Mouse (Mus musculus) cerebellum, postnatal 10 days (tissue): ENCODE results near the gene Cdk6.
"Not testable (repeated sequence)": the region's sequence is repeated elsewhere in the genome, so short reads cannot be mapped to it uniquely, and the experiment has no call there.

Source experiments
- DNase-seq, 2 experiments: peaks; one replicate each; pipeline ENCODE4 v3.0.0; 2021; ENCODE audit warnings: mixed read lengths in 2 of 2

Gene Cdk6

GRCm38 (mm10) chr5:3380692-3381233, 39.5 kb downstream of the Cdk6 start:
- DNase-seq = no peak

DNA sequence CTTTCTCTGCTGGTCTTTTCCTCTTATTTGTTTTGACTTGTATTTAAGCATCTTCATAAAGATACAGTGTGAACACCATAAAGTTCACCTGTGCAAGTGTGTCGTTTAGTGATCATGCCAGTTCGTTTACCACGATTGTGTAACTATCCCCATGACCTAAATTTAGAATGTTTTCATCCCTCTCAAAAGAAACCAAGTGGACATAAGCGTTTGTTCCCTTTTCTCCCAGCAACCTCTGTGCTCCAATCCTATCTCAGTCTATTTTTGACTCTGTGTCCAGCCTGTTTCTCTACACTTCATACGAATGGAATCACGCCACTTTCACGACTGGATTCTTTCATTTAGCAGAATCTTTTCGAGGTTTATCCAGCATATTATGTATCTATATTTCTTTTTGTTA, 40.5 kb downstream of the Cdk6 start:
- DNase-seq = no peak

- DNase-seq = no peak
These were observed 41.2 kb downstream of the Cdk6 start for GRCm38 (mm10) chr5:3382343-3383040.

DNA sequence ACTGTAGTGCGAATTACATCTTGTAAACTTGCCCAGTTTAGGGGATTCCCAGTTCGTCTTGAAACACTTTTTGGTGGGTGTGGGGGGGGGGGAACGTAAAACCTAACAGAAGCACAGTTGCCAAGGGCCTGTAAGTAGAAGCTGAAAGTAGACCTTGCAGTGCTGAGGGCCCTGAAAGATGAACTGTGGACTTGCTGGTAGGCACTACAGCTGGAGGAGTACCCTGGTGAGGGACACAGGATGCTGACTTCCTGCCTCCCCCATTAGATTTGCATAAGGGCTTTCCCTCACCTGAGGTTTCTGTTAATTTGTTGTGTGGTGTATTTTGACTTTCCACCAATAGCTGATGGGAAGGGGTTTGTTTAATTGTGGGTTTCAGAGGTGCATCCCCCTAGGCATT, 42.3 kb downstream of the Cdk6 start:
- DNase-seq = no peak

DNA sequence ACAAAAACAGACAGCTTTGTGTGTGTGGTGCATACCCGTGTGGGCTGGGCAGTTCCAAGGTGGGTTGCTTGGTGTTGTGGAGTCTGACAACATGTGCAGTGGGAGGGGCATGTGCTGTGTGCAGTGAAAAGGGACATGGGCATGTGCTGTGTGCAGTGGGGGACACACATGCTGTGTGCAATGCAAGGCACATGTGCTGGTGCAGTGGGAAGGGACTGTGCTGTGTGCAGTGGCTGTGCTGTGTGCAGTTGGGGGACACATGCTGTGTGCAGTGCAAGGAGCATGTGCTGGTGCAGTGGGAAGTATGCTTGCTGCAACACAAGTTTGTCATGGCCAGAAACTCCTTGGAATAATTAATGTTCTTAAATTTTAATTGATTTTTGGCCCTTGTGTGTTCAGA, 43.8 kb downstream of the Cdk6 start:
- DNase-seq = no peak

- no peak for DNase-seq
These were observed 44.9 kb downstream of the Cdk6 start for GRCm38 (mm10) chr5:3386021-3386730.

DNA sequence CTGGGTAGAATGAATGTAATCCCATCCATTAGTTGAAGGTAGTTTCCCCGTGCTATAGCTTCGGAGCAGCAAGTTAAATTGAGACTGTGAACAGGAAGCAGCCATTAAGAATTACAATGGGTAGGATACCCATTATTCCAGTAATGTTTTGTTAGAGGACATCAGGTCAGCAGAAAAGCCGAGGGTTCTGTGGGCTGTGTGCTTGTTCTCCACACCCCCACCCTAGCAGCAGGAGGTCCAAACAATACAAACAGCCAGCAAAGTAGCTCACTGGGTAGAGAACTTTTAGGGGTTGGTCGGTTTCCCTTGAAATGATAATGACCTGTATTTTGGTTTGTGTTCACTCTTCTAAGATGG, 45.4 kb downstream of the Cdk6 start:
- DNase-seq = peak in 1 of 2 experiments; percentile 33

GRCm38 (mm10) chr5:3387138-3387537, 45.9 kb downstream of the Cdk6 start:
- peak; percentile 58 to 66 for DNase-seq

GRCm38 (mm10) chr5:3392856-3393255, 51.6 kb downstream of the Cdk6 start:
- DNase-seq = no peak

GRCm38 (mm10) chr5:3394145-3394544, 52.9 kb downstream of the Cdk6 start:
- peak; percentile 49 to 54 for DNase-seq

- DNase-seq = peak; percentile 77 to 79
These were observed 53.7 kb downstream of the Cdk6 start for GRCm38 (mm10) chr5:3395020-3395419.

- DNase-seq = peak; percentile 44 to 51
These were observed 54.9 kb downstream of the Cdk6 start for GRCm38 (mm10) chr5:3396214-3396613.

GRCm38 (mm10) chr5:3396910-3397575, 55.8 kb downstream of the Cdk6 start:
- DNase-seq = no peak

DNA sequence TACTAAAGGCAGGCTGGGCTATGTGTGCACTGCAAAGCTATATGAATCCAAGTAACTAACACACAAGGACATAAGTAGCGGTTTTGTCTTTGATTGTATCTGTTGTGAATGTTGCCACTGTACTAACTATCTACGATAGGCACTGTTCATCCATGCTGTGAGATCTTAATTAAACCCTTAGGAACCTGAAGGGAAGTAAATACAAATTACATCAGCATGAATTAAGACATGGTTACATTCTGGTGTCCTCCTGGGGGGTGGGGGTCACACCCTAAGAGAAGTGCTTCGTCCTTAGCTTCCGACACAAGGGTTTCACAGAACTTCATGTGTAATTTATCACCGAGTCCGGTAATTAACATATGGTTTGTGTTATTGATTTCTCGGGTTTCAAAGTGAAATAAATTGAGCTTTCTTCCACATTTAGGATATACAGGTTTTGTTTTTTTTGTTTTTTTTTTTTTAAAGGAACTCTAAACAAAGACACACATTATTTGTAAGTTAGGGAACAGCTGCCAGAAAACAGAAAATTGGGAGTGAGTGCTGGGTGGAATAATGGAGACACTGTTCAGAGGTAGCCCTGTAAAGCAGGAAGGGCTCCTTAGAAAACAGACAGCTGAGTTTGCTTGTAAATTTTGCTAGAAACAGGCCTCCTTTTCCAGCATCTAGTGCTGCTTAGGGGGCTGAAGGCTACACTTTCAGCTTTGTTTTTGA, 58.7 kb downstream of the Cdk6 start:
- no peak for DNase-seq

DNA sequence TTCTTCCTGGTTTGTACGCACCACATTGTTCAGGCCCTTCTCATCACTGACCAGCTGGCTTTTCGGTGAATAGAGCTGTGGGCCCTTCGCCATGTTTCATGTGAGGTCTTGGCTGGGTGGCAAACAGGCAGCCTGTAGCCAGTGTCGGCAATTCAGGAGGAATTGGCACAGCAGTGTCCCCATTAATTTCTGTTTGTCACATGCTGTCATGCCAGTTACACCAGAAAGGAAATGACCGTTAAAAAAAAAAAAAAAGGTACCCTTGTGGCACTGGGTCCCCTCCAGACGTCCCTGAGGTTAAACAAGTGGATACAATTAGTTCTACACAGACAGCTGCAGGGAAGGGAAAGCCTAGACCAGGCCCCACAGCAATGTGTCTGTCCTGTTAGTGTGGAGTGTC, 63.8 kb downstream of the Cdk6 start:
- peak; percentile 95 to 96 for DNase-seq

GRCm38 (mm10) chr5:3405503-3405902, 64.2 kb downstream of the Cdk6 start:
- peak; percentile 21 to 31 for DNase-seq

DNA sequence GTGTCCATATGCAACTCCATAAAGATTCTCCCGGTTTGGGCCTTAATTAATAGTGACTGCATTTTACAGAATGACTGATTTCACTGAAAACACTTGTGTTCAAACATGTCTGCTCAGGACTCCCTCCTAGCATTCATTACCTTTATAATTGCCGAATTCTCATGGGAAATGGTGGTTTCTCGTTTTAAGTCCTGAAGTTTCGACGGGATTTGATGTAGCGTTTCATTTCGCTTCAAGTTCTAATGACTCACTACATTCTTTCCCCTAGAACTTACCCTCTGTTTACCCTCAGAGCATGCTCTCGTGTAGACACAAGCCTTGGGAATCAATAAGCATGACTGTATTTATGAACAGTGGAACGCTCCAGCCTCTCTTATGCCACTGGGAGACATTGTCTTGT, 66.6 kb downstream of the Cdk6 start:
- DNase-seq = no peak

DNA sequence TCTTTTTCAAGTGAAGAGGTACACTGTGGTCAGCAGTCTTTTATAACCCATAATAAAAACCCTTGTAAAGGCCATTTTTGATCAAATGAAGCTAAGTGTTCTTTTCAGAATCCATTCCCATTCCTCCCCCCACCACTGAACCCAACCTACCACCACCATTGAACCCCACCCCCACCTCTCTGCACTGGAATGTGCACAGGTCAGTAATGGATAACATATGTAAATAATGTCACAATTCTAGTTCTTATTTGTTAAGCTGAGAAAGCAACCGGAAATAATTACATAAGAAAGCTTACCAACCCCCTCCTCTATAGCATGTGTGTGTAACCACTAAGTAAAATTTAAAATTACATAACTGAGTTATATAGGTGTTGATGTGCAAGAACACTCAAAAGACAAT, 76.9 kb downstream of the Cdk6 start:
- not testable (repeated sequence) for DNase-seq

DNA sequence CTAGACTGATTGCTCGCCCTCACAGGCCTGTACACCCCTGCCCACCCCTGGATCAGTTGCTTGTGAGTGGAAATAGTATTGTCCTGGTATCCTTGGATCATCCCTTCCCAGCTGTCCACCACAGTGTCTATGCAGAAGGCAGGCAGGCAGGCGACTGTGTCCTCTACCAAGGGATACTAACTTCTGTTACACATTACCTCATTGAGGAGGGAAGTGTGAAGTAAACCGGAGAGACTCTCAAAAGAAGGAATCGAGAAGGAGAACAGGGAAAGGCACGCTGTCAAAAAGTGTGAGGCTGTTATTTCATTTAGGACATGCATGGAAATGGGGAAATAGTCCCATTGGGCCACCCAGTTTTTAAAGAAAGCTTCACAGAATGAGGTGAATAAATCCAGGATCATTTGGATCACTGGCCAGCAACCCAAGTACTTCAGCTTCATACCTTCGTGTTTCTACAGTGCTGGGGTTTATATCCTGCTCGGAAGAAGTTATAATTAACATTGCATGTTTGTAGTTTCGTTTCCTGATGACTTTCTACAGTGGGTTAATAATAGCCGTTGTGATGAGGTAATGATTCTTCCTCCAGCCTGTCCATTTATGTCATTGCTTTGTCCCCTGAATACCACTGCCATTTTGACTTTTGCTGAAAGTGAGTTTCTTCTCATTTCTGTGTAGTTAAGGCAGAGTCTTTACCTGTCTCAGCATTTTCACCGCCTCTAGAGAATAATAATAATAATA, 79.0 kb downstream of the Cdk6 start:
- no peak for DNase-seq

DNA sequence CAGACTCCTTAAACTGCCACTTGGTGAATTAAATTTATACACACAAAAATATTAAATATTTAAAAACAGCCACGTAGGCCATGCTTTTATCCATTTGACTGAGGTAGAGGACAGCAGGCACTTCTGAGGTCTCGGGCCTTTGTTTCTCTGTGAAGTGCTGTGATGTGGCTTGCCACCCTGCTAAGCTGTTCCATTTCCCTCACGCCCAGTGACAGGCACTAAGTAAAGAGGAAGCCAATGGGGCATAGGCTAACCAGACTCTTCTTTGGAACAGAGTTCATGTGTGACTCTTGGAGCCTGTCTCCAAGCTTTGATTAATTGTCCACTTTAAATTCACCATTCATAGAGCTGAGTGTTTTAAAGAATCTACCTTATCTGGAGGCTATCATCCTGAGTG, 79.5 kb downstream of the Cdk6 start:
- no peak for DNase-seq

DNA sequence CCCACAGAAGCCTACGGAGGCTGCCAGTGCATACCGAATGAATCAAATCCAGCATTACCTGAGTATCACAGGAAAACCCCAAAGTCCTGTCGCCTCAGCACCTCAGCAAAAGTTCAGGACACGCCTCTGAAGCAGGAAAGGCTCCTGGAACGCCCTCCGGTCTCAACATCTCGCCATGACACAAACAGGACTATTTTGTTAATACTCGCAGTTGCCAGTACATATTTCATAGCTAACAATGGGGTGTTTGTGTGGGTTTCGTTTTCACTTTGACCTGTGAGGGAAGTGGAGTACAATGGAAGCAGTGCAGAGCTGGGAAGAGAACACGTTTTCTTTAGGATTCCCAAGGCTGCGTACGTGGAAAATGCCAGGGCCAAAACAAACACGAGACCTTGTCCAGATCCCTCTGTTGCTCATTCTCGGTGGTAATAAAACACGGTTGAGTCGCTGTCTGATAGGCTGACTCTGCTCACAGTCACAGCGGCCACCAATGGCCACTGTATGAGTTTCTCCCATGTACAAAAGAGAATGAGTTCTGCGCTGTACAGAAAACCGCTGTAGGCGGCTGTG, 91.9 kb downstream of the Cdk6 start:
- not testable (repeated sequence) for DNase-seq

DNA sequence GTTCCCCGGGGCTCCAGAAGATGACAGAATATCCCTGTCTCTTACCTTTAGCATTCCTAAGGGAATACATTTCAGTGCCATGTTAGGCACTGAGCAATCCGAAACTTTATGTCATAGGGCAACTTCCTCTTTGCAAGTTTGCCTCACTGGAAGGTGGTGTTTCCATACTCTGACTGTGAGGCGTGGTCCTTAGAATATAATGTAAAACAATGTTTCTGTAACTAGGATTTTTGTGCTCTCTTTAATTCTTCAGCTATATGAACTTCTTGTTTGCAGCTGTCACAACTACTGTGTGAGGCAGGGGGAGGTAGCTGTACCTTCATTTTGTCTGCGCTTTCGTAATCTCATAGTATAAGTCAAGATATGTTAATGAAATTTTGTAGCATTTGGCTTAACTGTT, 92.8 kb downstream of the Cdk6 start:
- DNase-seq = not testable (repeated sequence)
